Mouse (Mus musculus) heart, adult 2 months (tissue): ENCODE measurements around the gene Pam16.

ENCODE experiments used
- EP300 ChIP-seq: fragments of 200-500 bp; IDR thresholded peaks from 2 replicates; pipeline ENCODE4 v1.6.1; 2011; ENCODE audit warnings: low read depth, low read length, control low read depth; ENCODE audit not compliant: insufficient read depth
- POLR2A ChIP-seq: fragments of 200-500 bp; IDR thresholded peaks from 2 replicates; pipeline ENCODE4 v1.6.1; 2011; ENCODE audit warnings: mild to moderate bottlenecking, low read depth, low read length, control low read depth; ENCODE audit not compliant: insufficient read depth

- no peak for TF ChIP-seq EP300
- no peak for TF ChIP-seq POLR2A
Observed at GRCm38 (mm10) chr16:4603453-4603837, 21.3 kb downstream of the Pam16 start.
